Mouse (Mus musculus): Measurements from ENCODE around the gene Sim2.

DNA sequence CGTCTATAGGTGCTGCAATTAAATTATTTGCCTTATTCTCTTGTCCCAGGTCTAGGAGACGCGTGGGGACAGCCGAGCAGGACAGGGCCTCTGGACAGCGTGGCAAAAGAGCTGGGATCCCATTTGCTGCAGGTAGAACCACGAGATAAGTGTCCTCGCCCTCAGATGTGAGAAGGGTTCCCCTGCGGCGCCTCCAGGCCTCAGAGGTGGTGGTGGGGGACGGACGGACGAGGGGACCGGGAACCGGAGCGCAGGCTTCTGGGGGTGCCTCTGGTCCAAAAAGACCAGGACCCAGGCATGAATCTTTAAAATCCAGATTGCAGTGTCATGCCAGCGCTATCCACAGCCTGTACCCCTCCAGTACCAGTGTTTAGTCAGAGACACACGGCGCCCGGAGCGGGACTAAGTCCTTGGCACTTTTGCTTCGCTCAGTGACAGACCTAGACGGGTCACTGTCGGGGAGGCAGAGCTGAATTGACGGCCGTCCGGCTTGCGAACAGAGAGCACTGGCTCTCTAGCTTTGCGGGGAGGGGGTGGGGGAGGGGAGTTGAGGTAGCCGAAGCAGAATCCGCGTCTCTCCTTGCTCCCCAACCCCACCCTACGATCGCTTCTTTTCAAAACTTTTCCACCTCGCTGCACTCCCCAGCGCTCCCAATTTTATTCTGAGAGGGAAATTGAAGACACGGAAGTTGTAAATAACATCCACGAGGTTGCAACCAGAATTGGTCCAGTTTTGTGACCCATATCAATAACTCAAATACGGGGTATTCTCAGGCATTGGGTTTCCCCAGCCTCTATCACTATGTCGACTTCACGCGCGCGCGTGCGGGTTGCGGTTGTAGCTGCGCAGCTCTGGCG is 9.7 kb downstream of the Sim2 start:
- TF ChIP-seq EP300 (IDR thresholded peaks at IDR 0.05; ENCODE audit: low read depth) (no peak), CTCF (IDR thresholded peaks at IDR 0.05; ENCODE audit: low read depth) (no peak)

All from heart, postnatal 0 days (tissue).